Mouse (Mus musculus) stomach, postnatal 0 days (tissue): ENCODE results near the gene Btbd9.

Experiments used
- CTCF ChIP-seq: IDR thresholded peaks from 2 replicates; pipeline ENCODE4 v1.5.1; 2016; ENCODE audit warnings: antibody characterized with exemption, low read depth, mild to moderate bottlenecking, moderate library complexity
- EP300 ChIP-seq: optimal IDR thresholded peaks from 2 replicates; pipeline ENCODE3; 2016; ENCODE audit warnings: antibody characterized with exemption

GRCm38 (mm10) chr17:30583258-30584001, 7.1 kb upstream of the Btbd9 start:
- TF ChIP-seq EP300, result no peak
- no peak for TF ChIP-seq CTCF
